Mouse (Mus musculus): Measurements from ENCODE around the gene Gapvd1. TPM values are rescaled to one million over a fixed set of nuclear protein-coding genes. Genes with fewer than 3 reads are reported as not detected.
"Not testable (repeated sequence)": the region's sequence is repeated elsewhere in the genome, so short reads cannot be mapped to it uniquely, and the experiment has no call there.

Gene Gapvd1
- polyA plus RNA-seq, 1 experiment from 2014 or later, result 121 TPM

DNA sequence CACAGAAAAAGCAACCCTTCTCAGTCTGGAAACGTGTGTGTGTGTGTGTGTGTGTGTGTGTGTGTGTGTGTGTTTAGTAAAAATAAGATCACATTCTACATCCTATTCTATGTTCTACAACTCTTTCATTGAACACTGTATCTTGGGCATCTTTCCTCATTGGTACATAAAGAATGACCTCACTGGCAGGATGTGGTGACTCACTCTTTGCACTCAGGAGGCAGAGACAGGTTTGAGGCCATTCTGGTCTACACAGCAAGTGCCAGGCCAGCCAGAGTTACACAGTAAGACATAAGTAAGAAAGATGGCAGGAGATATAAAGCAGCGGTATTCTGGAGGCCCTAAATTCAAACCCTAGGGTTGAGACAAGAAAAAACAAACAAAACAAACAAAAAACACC lies 7.8 kb upstream of the Gapvd1 start:
- Histone ChIP-seq H3K36me3 (no peaks in the 10 kb centered on the region), H3K4me3 (no peak overlapping the region), H3K9me3 (no peaks in the 10 kb centered on the region), H3K4me2 (replicated peaks) (no peak overlapping the region), H3K9ac (no peak overlapping the region), H3K4me1 (no peaks in the 10 kb centered on the region), H3K27me3 (replicated peaks) (no peaks in the 10 kb centered on the region), H3K27ac (no peak overlapping the region)
- WGBS, result 71% methylated on average over 2 of the region's 2 CpGs
- no peak for ATAC-seq (ENCODE audit: low FRiP score, low read depth)

DNA sequence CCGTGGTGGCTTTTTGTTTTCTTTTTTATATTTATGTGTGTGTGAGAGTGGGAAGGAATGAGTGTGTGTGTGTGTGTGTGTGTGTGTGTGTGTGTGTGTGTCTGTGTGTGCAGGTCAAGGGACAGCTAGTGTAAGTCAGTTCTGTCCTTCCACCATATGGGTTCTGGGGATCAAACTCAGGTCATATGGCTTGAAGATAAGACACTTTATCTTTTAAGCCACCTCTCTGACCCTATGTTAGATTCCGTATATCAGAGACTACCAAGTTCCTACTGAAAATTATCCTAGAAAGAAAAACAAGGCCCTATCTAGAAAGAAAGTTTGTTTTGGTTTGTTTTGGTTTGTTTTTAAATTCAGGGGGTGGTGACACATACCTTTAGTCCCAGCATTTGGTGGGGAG lies 7.1 kb upstream of the Gapvd1 start:
- no peak overlapping the region for H3K27ac ChIP-seq
- 94% methylated on average over 2 of the region's 2 CpGs for WGBS
- no peaks in the 10 kb centered on the region for H3K27me3 ChIP-seq (replicated peaks)
- H3K36me3 ChIP-seq, result no peaks in the 10 kb centered on the region
- H3K9ac ChIP-seq, result no peak overlapping the region
- ATAC-seq (ENCODE audit: low FRiP score, low read depth), result no peak
- H3K4me3 ChIP-seq, result no peak overlapping the region
- no peaks in the 10 kb centered on the region for H3K4me1 ChIP-seq
- H3K9me3 ChIP-seq, result no peaks in the 10 kb centered on the region
- no peak overlapping the region for H3K4me2 ChIP-seq (replicated peaks)

DNA sequence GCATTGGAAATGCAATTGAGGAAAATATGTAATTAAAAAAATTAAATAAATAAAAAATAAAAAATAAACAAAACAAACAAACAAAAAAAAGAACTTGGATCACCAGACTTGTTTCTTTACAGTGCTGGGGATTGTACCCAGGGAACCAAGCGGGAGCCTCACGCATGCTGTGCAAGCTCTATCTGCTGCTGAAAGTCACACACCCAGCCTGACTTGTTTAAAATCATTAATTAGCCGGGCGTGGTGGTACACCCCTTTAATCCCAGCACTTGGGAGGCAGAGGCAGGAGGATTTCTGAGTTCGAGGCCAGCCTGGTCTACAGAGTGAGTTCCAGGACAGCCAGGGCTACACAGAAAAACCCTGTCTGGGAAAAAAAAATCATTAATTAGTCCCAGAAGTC lies 6.2 kb upstream of the Gapvd1 start:
- WGBS, result 89% methylated on average over 5 of the region's 5 CpGs
- H3K4me1 ChIP-seq; H3K4me2 ChIP-seq (replicated peaks); ATAC-seq (ENCODE audit: low FRiP score, low read depth); H3K27ac ChIP-seq; H3K27me3 ChIP-seq (replicated peaks); H3K9me3 ChIP-seq; H3K9ac ChIP-seq; H3K4me3 ChIP-seq; H3K36me3 ChIP-seq: not testable (repeated sequence)

- WGBS, result 70% methylated on average over 1 of the region's 1 CpGs
- H3K4me2 ChIP-seq (replicated peaks), result no peak overlapping the region
- no peak overlapping the region for H3K4me3 ChIP-seq
- H3K27me3 ChIP-seq (replicated peaks), result no peaks in the 10 kb centered on the region
- ATAC-seq (ENCODE audit: low FRiP score, low read depth), result no peak
- no peaks in the 10 kb centered on the region for H3K36me3 ChIP-seq
- H3K9me3 ChIP-seq, result no peaks in the 10 kb centered on the region
- no peak overlapping the region for H3K27ac ChIP-seq
- peaks cover 10% of the 10 kb centered on the region for H3K4me1 ChIP-seq
- H3K9ac ChIP-seq, result no peak overlapping the region
These were observed 2.3 kb upstream of the Gapvd1 start for GRCm38 (mm10) chr2:34757341-34757740.

DNA sequence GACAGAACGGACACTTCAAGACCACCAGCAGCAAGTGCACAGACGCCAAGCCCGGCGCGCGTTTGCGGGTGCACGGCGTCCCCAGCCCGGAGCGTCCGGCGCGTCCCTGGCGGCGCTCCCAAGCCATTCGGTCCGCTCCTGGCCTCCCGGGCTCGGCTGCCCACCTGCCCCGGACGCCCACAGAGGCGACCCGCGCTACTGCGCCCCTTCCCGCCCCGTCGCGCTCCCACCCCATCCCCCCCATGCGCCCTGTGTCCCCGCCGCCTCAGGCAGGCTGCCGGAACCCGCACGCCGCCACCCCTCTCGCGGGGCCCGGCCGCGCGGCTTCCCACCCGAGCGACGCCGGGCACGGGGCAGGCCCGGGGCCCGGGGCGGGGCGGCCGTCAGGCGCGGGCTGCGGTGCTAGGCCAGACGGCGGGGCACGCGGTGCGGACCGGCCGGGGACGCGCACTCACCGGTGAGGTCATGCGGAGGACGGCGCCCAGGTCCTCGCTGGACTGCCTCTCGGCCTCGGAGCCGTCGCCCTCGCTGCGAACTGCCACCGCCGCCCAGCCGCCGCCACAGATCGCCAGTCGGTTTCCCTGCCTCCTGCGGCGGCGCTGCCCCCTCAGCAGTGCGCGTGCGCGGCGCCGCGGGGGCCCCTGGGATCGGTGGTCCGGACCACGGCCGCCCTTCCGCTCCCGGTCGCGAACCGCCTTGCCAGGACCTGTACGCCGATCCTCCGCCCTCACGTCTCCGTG lies 1.1 kb downstream of the Gapvd1 start:
- Histone ChIP-seq H3K9ac (peak overlapping the region; percentile 97), H3K4me1 (peaks cover 15% of the 10 kb centered on the region), H3K27me3 (replicated peaks) (no peaks in the 10 kb centered on the region), H3K9me3 (no peaks in the 10 kb centered on the region), H3K4me3 (peak overlapping the region; percentile 78), H3K4me2 (replicated peaks) (peak overlapping the region; percentile 65), H3K36me3 (no peaks in the 10 kb centered on the region), H3K27ac (peak overlapping the region; percentile 89)
- peak; percentile 94 for ATAC-seq (ENCODE audit: low FRiP score, low read depth)
- WGBS, result under 1% methylated on average over 102 of the region's 106 CpGs

DNA sequence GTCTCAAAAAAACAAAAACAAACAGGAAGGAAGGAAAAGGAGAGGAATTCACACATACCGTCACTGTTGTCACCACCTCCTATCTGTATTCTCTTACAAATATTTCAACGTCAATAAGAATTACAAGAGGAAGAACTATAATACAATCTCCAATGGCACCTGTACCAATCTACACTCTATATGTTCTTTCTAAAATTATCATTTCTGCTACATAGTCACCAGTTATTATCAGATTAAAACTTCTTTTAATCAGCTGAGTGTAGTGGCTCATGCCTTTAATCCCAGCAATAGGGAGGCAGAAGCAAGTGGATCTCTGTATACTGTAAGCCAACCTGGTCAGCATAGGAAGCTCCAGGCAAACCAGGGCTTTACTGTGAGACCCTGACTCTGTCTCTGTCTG lies 4.8 kb downstream of the Gapvd1 start:
- ATAC-seq (ENCODE audit: low FRiP score, low read depth), result no peak
- no peaks in the 10 kb centered on the region for H3K9me3 ChIP-seq
- H3K27me3 ChIP-seq (replicated peaks), result no peaks in the 10 kb centered on the region
- H3K27ac ChIP-seq, result no peak overlapping the region
- no peak overlapping the region for H3K9ac ChIP-seq
- no peak overlapping the region for H3K4me2 ChIP-seq (replicated peaks)
- no peak overlapping the region for H3K4me3 ChIP-seq
- H3K4me1 ChIP-seq, result peaks cover 15% of the 10 kb centered on the region
- no peaks in the 10 kb centered on the region for H3K36me3 ChIP-seq
- WGBS, result 93% methylated on average over 2 of the region's 2 CpGs

DNA sequence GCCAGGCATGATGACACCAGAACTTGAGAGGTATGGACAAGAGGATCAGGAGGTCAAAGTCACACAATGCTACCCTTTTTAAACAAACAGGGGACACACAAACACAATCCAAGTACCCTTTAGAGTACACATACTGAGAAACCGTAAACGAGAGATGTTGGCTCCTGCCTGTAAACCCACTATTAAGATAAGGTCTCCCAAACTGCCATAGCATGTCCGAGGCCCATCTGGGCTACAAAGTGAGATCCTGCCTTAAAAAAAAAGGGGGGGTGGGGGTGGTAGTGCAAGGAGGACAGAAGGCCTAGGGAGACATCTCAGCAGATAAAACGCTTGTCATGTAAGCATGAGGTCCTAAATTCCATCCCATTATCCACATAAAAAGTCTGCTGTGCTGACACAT lies 6.6 kb downstream of the Gapvd1 start:
- no peak overlapping the region for H3K4me3 ChIP-seq
- no peak for ATAC-seq (ENCODE audit: low FRiP score, low read depth)
- H3K4me1 ChIP-seq, result peaks cover 11% of the 10 kb centered on the region
- no peaks in the 10 kb centered on the region for H3K9me3 ChIP-seq
- no peak overlapping the region for H3K4me2 ChIP-seq (replicated peaks)
- H3K27ac ChIP-seq, result no peak overlapping the region
- H3K9ac ChIP-seq, result no peak overlapping the region
- WGBS, result 89% methylated on average over 4 of the region's 4 CpGs
- no peaks in the 10 kb centered on the region for H3K27me3 ChIP-seq (replicated peaks)
- peaks cover 2% of the 10 kb centered on the region for H3K36me3 ChIP-seq

GRCm38 (mm10) chr2:34745673-34746072 lies 9.4 kb downstream of the Gapvd1 start:
- Histone ChIP-seq H3K4me3 (no peak overlapping the region), H3K9ac (no peak overlapping the region), H3K9me3 (no peaks in the 10 kb centered on the region), H3K4me2 (replicated peaks) (no peak overlapping the region), H3K36me3 (peaks cover 2% of the 10 kb centered on the region), H3K27me3 (replicated peaks) (no peaks in the 10 kb centered on the region), H3K4me1 (no peaks in the 10 kb centered on the region), H3K27ac (no peak overlapping the region)
- 93% methylated on average over 2 of the region's 2 CpGs for WGBS
- ATAC-seq (ENCODE audit: low FRiP score, low read depth), result no peak

DNA sequence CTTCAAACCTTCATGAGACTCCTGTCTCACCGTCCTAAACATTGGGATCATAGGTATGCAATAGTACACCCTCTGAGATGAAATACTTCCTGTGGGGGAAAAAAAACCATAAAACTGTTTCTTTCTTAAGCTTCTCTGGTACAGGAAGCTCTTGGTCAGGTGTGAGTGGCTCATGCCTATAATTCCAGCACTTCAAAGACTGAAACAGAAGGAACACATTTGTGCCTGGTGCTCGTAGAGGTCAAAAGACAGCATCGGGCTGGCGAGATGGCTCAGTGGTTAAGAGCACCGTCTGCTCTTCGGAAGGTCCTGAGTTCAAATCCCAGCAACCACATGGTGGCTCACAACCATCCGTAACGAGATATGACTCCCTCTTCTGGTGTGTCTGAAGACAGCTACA lies 10.6 kb downstream of the Gapvd1 start:
- no peaks in the 10 kb centered on the region for H3K27me3 ChIP-seq (replicated peaks)
- H3K9me3 ChIP-seq, result no peaks in the 10 kb centered on the region
- no peak overlapping the region for H3K9ac ChIP-seq
- WGBS, result 97% methylated on average over 8 of the region's 8 CpGs
- peaks cover 2% of the 10 kb centered on the region for H3K36me3 ChIP-seq
- no peak for ATAC-seq (ENCODE audit: low FRiP score, low read depth)
- H3K4me2 ChIP-seq (replicated peaks), result no peak overlapping the region
- H3K4me1 ChIP-seq, result no peaks in the 10 kb centered on the region
- H3K27ac ChIP-seq, result no peak overlapping the region
- no peak overlapping the region for H3K4me3 ChIP-seq

- no peak overlapping the region for H3K9ac ChIP-seq
- no peak overlapping the region for H3K27ac ChIP-seq
- ATAC-seq (ENCODE audit: low FRiP score, low read depth), result no peak
- no peaks in the 10 kb centered on the region for H3K4me1 ChIP-seq
- H3K9me3 ChIP-seq, result no peaks in the 10 kb centered on the region
- H3K36me3 ChIP-seq, result peaks cover 2% of the 10 kb centered on the region
- H3K27me3 ChIP-seq (replicated peaks), result no peaks in the 10 kb centered on the region
- no peak overlapping the region for H3K4me2 ChIP-seq (replicated peaks)
- H3K4me3 ChIP-seq, result no peak overlapping the region
- 97% methylated on average over 8 of the region's 8 CpGs for WGBS
These were observed 12.4 kb downstream of the Gapvd1 start for GRCm38 (mm10) chr2:34742675-34743074.

- no peaks in the 10 kb centered on the region for H3K27me3 ChIP-seq (replicated peaks)
- 96% methylated on average over 12 of the region's 12 CpGs for WGBS
- 0 out of 2 replicates have a peak, but pooled peaks cover 2% of the 10 kb centered on the region for H3K4me1 ChIP-seq
- H3K4me2 ChIP-seq (replicated peaks), result no peak overlapping the region
- ATAC-seq (ENCODE audit: low FRiP score, low read depth), result no peak
- no peaks in the 10 kb centered on the region for H3K9me3 ChIP-seq
- no peak overlapping the region for H3K4me3 ChIP-seq
- H3K9ac ChIP-seq, result no peak overlapping the region
- no peak overlapping the region for H3K27ac ChIP-seq
- H3K36me3 ChIP-seq, result peaks cover 2% of the 10 kb centered on the region
These were observed 13.5 kb downstream of the Gapvd1 start for GRCm38 (mm10) chr2:34741390-34742159.

- H3K9ac ChIP-seq, result no peak overlapping the region
- peaks cover 2% of the 10 kb centered on the region for H3K36me3 ChIP-seq
- H3K4me2 ChIP-seq (replicated peaks), result no peak overlapping the region
- H3K27me3 ChIP-seq (replicated peaks), result no peaks in the 10 kb centered on the region
- no peak overlapping the region for H3K27ac ChIP-seq
- no peaks in the 10 kb centered on the region for H3K9me3 ChIP-seq
- ATAC-seq (ENCODE audit: low FRiP score, low read depth), result no peak
- no peak overlapping the region for H3K4me3 ChIP-seq
- 0 out of 2 replicates have a peak, but pooled peaks cover 2% of the 10 kb centered on the region for H3K4me1 ChIP-seq
- 88% methylated on average over 1 of the region's 1 CpGs for WGBS
These were observed 15.2 kb downstream of the Gapvd1 start for GRCm38 (mm10) chr2:34739684-34740391.
